Mouse (Mus musculus): ENCODE results near the gene Tex35. TPM values are rescaled to one million over a fixed set of nuclear protein-coding genes. Genes with fewer than 3 reads are reported as not detected.

Tex35 gene
- polyA plus RNA-seq, 1 experiment from 2014 or later: not detected

DNA sequence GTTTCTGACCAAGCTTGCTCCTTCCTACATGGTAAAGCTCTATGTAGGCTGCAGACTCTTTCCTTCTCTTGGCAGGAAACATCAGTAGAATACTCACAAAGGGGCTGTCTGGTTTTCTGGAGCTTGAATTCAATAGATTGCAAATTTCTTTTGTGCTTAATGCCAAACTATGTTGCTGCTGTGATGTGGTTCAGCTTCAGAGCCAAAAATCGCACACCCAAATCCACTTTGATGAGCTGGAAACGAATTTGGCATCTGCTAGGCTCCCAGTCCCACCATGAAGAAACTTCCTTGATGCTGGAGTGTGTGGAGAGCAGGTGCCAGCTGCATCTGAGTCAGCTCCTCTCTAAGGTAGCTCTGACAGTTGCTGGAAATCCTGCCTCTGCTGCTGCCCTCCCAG is 6.0 kb upstream of the Tex35 start:
- no peaks in the 10 kb centered on the region for H3K36me3 ChIP-seq
- H3K4me1 ChIP-seq: 0 out of 2 replicates have a peak, but pooled peaks cover 4% of the 10 kb centered on the region
- no peak for ATAC-seq (ENCODE audit: insufficient number of reproducible peaks, low FRiP score, low TSS enrichment, low read depth)
- WGBS: 65% methylated on average over 2 of the region's 2 CpGs
- H3K27ac ChIP-seq: no peak overlapping the region
- no peaks in the 10 kb centered on the region for H3K27me3 ChIP-seq
- no peak overlapping the region for H3K9ac ChIP-seq
- no peak overlapping the region for H3K4me3 ChIP-seq
- no peaks in the 10 kb centered on the region for H3K9me3 ChIP-seq
- H3K4me2 ChIP-seq: no peak overlapping the region

DNA sequence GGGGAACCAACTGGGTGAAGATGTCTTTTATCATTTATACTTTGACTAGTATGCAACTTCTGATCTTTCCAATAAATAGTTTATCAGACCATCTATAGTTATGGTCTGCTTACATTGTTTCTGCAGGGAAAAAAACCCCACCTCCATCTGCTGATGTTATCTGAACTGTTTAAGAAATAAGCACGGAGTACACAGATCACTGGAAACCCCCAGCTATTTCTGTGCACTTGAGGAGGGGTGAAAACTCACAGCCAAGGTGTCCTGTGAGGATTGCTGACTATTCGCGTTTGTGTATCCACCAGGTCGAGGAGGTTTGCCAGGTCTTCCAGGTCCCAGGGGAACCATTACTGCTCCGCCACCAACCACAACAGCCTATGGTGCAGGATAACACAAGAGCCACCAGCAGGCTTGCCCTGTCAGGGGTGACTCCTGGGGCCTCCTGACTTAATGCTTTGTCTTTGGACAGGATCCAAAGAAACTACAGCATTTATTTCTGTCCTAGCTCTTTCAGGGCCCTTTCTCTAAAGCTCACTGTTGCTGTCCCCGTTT is 1.9 kb upstream of the Tex35 start:
- H3K4me3 ChIP-seq: no peak overlapping the region
- 59% methylated on average over 6 of the region's 6 CpGs for WGBS
- no peaks in the 10 kb centered on the region for H3K27me3 ChIP-seq
- H3K4me1 ChIP-seq: 0 out of 2 replicates have a peak, but pooled peaks cover 4% of the 10 kb centered on the region
- H3K4me2 ChIP-seq: no peak overlapping the region
- no peaks in the 10 kb centered on the region for H3K36me3 ChIP-seq
- no peaks in the 10 kb centered on the region for H3K9me3 ChIP-seq
- H3K27ac ChIP-seq: no peak overlapping the region
- ATAC-seq (ENCODE audit: insufficient number of reproducible peaks, low FRiP score, low TSS enrichment, low read depth): no peak
- no peak overlapping the region for H3K9ac ChIP-seq

DNA sequence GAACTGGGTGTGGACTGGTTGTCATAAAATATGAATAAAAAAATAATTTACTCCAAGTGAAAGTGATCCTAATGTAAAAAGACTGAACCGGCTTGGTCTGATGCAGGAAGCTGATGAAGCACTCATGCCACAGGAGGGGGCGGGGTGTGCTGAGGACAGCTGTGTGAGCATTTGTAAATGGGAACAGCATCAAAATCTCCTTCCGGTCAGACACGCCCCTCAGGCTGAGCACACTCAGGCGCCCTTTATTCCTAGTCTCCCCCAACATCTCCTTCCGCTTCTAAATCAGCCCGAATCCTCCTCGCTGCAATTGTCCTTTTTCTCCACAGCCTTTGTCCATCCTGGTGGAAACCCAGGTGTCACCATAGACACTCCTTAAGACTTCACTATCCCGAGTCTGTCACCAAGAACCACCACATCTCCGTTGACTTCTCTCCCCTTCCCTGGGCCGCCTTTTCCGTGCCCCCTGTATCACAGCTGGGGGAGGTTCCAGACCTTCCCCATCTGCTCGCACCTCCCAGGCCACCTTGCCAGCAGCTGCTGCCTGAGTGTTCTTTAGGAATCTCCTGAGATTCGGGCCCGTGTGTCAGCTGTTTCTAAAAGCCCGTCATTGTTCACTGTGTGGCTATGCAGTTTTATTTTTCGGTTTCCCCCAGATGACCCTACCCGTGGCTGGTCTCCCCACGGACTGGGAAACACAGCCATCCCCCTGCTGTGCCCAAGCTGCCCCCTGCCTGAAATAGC is 7.2 kb downstream of the Tex35 start:
- no peak overlapping the region for H3K27ac ChIP-seq
- H3K4me3 ChIP-seq: peak overlapping the region; percentile 19
- H3K4me1 ChIP-seq: peaks cover 6% of the 10 kb centered on the region
- no peaks in the 10 kb centered on the region for H3K36me3 ChIP-seq
- no peaks in the 10 kb centered on the region for H3K27me3 ChIP-seq
- ATAC-seq (ENCODE audit: insufficient number of reproducible peaks, low FRiP score, low TSS enrichment, low read depth): 0 out of 2 replicates have a peak, but pooled peaks have one; percentile 44
- H3K4me2 ChIP-seq: peak overlapping the region; percentile 42
- no peak overlapping the region for H3K9ac ChIP-seq
- no peaks in the 10 kb centered on the region for H3K9me3 ChIP-seq
- 16% methylated on average over 19 of the region's 19 CpGs for WGBS

DNA sequence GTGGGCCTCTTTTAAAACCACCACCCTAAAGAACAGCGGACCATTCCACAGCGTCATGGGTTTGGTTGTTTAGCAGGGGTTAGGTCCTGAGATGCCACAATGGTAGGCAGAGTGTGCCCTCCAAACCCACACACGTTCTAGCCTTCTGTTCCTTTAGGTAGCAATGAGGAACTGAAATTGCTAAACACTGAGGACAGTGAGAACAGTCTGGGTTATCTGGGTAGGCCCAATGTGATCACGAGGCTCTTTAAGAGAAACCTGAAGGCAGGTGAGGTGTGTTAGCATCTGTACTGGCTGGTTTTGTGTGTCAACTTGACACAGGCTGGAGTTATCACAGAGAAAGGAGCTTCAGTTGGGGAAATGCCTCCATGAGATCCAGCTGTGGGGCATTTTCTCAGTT is 12.9 kb downstream of the Tex35 start:
- 85% methylated on average over 4 of the region's 4 CpGs for WGBS

DNA sequence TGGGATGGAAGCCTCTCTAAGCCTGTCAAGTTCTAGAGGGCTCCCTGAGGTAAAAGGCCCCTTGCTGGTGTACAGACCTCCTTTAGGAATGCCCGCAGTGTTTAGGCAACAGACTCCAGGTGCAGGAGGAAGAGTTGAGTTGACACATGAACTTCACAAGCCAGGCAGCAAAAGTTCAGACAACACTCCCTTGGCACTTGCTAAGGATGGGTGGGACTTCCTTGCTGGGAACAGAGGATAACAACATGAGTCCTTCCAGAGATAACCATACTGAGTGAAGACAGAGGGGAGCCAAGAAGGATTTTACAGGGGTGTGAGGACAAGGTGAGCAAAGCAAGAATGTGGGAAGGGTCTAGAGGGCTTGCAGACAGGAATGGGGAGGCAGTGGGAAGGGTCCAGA is 15.9 kb downstream of the Tex35 start:
- Histone ChIP-seq H3K27me3 (no peaks in the 10 kb centered on the region), H3K9me3 (no peaks in the 10 kb centered on the region), H3K36me3 (no peaks in the 10 kb centered on the region), H3K4me3 (no peak overlapping the region), H3K4me2 (no peak overlapping the region), H3K9ac (no peak overlapping the region), H3K4me1 (no peaks in the 10 kb centered on the region), H3K27ac (no peak overlapping the region)
- ATAC-seq (ENCODE audit: insufficient number of reproducible peaks, low FRiP score, low TSS enrichment, low read depth): no peak
- WGBS: 85% methylated on average over 1 of the region's 1 CpGs

More for the DNA sequence above, 12.9 kb downstream of the Tex35 start:
- Histone ChIP-seq H3K27me3 (no peaks in the 10 kb centered on the region), H3K4me2 (no peak overlapping the region), H3K9ac (no peak overlapping the region), H3K4me3 (no peak overlapping the region), H3K27ac (no peak overlapping the region), H3K9me3 (no peaks in the 10 kb centered on the region), H3K4me1 (no peaks in the 10 kb centered on the region), H3K36me3 (no peaks in the 10 kb centered on the region)
- no peak for ATAC-seq (ENCODE audit: insufficient number of reproducible peaks, low FRiP score, low TSS enrichment, low read depth)

DNA sequence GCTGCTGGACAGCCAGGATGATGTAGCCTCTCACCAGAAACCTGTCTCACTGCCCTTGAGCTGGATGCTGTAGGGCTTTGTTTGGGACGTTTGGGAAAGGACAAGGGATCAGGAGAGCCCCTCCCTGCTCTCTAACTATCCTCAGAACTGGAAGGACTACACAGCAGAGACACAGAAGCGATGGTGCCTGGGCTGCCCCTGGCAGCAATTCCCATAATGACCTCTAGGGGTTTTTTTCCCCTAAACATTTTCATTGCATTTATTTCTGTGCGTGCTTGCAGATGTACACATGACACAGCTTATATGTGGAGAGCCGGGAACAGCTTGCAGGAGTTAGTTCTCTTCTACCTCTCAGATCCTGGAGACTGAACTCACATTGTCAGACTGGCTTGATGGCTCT is 16.3 kb downstream of the Tex35 start:
- no peak for ATAC-seq (ENCODE audit: insufficient number of reproducible peaks, low FRiP score, low TSS enrichment, low read depth)
- Histone ChIP-seq H3K9ac (no peak overlapping the region), H3K9me3 (no peaks in the 10 kb centered on the region), H3K27ac (no peak overlapping the region), H3K4me3 (no peak overlapping the region), H3K36me3 (no peaks in the 10 kb centered on the region), H3K4me1 (no peaks in the 10 kb centered on the region), H3K4me2 (no peak overlapping the region), H3K27me3 (no peaks in the 10 kb centered on the region)
- WGBS: 50% methylated on average over 4 of the region's 4 CpGs

DNA sequence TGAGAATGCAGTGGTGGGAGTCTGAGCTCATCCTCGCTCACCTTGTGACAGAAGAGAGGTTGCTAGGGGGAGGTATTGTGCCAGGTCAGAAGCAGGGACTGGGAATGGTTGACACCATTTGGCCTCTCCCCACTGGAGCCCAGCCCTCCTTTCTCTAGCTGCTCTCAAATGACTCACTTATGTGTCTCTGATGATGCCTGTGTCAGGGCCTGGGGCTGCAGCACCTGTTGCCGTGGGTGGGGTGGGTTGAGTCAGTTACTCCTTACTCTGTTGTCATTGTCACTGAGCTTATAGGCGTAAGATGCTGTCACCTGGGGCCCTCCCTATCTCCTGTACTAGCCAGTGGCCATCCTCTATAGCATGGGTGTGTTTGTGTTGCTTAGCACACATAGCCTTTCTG is 17.6 kb downstream of the Tex35 start:
- no peak for ATAC-seq (ENCODE audit: insufficient number of reproducible peaks, low FRiP score, low TSS enrichment, low read depth)
- H3K4me3 ChIP-seq: no peak overlapping the region
- WGBS: 52% methylated on average over 3 of the region's 3 CpGs
- H3K27me3 ChIP-seq: no peaks in the 10 kb centered on the region
- no peak overlapping the region for H3K27ac ChIP-seq
- H3K4me1 ChIP-seq: peaks cover 8% of the 10 kb centered on the region; the same call in 1 of the 2 replicates
- no peaks in the 10 kb centered on the region for H3K9me3 ChIP-seq
- no peak overlapping the region for H3K4me2 ChIP-seq
- no peak overlapping the region for H3K9ac ChIP-seq
- H3K36me3 ChIP-seq: no peaks in the 10 kb centered on the region

DNA sequence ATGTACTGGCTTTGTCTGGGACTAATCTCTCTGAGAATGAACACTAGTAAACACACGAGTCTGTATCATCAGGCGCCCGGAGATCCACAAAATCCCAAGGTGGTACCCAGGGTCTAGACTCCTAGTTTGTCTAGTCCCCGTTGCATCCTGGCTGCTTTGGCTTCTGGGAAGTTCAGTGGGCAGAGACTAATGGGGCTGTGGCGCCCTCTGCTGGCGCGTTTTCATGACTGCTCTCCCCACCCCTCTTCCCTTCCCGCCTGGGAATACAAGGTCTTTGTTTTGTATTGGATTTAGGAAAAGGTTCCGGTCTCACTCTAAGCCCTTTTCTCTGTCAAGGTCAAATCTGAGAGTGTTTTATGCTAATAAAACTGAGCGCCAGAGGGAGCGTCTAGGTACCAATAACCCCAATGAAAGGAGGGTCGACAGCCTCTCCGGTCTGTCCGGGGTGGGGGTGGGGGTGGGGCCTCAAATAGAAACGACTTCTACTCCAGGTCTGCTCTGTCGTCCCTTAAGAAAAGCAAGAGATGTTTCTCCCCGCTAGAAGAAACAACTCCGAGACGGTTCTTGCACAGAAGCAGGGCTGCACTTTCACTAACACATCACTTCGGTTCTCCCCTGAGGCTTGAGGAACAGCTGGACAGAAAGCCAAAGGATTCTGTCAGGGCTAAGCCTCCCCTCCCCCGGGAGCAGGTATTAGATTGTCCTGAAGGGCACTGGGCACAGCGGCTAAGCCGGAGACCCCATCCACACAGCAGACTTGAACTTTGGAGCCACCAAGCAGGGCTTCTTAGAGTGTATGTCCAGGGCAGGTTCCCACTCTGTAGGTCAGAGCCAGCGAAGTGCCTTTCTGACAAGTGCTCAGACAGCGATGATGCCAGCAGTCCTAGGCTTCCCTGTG is 22.1 kb downstream of the Tex35 start:
- Histone ChIP-seq H3K4me1 (peaks cover 13% of the 10 kb centered on the region; the same call in 1 of the 2 replicates), H3K27ac (no peak overlapping the region), H3K4me2 (peak overlapping the region; percentile 56), H3K4me3 (peak overlapping the region; percentile 40), H3K36me3 (no peaks in the 10 kb centered on the region), H3K27me3 (no peaks in the 10 kb centered on the region), H3K9me3 (no peaks in the 10 kb centered on the region), H3K9ac (no peak overlapping the region)
- ATAC-seq (ENCODE audit: insufficient number of reproducible peaks, low FRiP score, low TSS enrichment, low read depth): no peak
- 11% methylated on average over 25 of the region's 25 CpGs for WGBS

DNA sequence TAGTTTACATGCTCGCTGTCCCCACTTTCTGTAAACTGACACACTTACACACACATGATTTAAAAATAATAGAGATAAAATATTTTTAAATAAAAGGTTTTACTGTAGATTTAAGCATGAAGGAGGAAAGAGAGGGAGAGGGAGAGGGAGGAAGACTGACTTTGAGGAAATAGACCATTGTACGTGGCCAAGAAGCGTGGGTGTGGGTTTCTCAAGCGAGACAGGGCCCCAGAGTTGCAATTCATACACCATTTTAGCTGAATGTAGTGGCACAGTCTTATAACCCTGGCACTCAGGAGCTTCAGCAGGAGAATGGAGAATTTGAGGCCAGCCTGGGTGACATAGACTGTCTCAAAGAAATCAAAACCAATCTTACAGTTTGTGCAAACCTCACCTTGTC is 25.5 kb downstream of the Tex35 start:
- H3K27ac ChIP-seq: no peak overlapping the region
- H3K27me3 ChIP-seq: 0 out of 2 replicates have a peak, but pooled peaks cover 5% of the 10 kb centered on the region
- no peaks in the 10 kb centered on the region for H3K9me3 ChIP-seq
- H3K4me3 ChIP-seq: no peak overlapping the region
- ATAC-seq (ENCODE audit: insufficient number of reproducible peaks, low FRiP score, low TSS enrichment, low read depth): no peak
- no peak overlapping the region for H3K4me2 ChIP-seq
- H3K36me3 ChIP-seq: no peaks in the 10 kb centered on the region
- WGBS: 81% methylated on average over 4 of the region's 4 CpGs
- H3K9ac ChIP-seq: no peak overlapping the region
- peaks cover 21% of the 10 kb centered on the region; the same call in 1 of the 2 replicates for H3K4me1 ChIP-seq

DNA sequence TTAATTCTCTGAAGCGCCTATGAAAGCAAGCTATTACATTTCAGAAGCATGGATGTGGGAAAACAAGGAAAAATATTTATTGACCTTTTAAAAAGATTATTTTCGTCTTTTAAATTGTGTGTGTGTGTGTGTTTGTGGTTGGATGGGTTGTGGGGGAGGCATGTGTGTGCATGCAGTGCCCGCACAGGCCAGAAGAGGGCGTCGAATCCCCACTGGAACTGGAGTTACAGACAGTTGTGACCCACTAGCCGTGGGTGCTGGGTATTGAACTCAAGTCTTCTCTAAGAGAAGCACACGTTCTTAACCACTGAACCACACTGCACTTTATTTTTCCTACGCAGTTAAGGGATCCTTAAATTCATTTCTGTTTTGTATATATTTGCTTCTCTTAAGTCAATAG is 26.5 kb downstream of the Tex35 start:
- Histone ChIP-seq H3K27me3 (0 out of 2 replicates have a peak, but pooled peaks cover 5% of the 10 kb centered on the region), H3K36me3 (no peaks in the 10 kb centered on the region), H3K27ac (no peak overlapping the region), H3K4me2 (no peak overlapping the region), H3K4me3 (no peak overlapping the region), H3K4me1 (peaks cover 26% of the 10 kb centered on the region), H3K9me3 (no peaks in the 10 kb centered on the region), H3K9ac (no peak overlapping the region)
- ATAC-seq (ENCODE audit: insufficient number of reproducible peaks, low FRiP score, low TSS enrichment, low read depth): no peak
- 67% methylated on average over 8 of the region's 8 CpGs for WGBS

DNA sequence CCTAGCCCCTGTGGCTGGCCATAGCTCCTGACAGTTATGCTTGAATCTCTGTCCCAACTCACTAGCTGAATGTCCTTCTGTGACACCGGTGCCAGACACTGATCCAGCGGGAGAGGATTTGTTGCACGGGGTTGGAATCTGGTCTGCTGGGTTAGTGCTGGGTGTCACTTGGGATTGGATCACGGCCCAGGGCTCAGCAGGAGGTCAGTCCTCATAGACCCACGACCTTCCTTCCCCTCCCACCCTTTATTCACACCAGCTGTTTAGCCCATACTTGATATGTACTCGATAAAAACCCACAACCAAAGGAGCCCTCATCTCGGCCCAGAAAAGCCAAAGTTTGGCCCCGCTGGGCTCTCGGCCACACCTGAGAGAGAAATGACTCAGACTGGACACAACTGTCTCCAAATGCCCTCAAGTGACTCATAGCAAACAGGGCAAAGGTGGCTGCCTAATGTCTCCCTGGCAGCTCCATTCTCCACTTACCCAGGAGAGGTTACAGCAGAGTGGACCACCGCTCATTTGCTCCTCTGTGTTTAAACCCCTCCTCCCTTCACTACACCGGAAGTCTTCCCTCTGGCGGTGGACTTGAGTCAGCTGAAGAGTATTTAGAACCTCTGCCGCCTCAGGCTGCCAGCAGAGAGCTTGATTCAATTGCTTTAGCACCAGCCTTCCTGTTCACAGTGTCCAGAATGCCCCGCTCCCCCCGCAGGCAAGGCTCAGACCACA is 27.2 kb downstream of the Tex35 start:
- 0 out of 2 replicates have a peak, but pooled peaks have one; percentile 23 for ATAC-seq (ENCODE audit: insufficient number of reproducible peaks, low FRiP score, low TSS enrichment, low read depth)
- H3K9ac ChIP-seq: no peak overlapping the region
- H3K4me2 ChIP-seq: no peak overlapping the region
- 0 out of 2 replicates have a peak, but pooled peaks cover 5% of the 10 kb centered on the region for H3K27me3 ChIP-seq
- peaks cover 26% of the 10 kb centered on the region for H3K4me1 ChIP-seq
- H3K27ac ChIP-seq: no peak overlapping the region
- WGBS: 41% methylated on average over 15 of the region's 15 CpGs
- no peaks in the 10 kb centered on the region for H3K9me3 ChIP-seq
- H3K4me3 ChIP-seq: no peak overlapping the region
- H3K36me3 ChIP-seq: no peaks in the 10 kb centered on the region
